22 mouse cellular contexts compared by ENCODE assay signal in the genomic region with DNA sequence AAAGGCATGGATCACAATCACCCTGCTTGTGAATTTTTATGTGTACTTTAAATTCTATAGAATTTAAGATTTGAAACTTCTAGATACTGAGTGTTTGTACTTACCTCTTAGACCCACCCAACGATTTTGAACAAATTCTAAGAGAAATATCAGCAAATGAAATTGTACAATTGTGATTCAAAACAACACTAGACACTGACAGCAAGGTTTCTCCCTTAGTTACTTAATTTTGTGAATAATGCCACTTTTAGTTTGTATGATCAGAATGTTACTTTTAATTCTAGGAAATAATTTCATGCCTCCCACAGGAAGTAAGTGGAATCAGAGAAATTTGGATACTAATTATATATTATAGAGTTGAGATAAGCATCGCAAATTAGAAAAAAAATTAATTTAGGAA. TPM values are rescaled to one million over a fixed set of nuclear protein-coding genes. Genes with fewer than 3 reads are reported as not detected.
DNase-seq lines count a peak whose midpoint lies in the region; ATAC-seq lines count a peak whose summit lies in the region.
"Had no signal": no experiment of that assay in that cellular context is flagged by ENCODE, and none has a peak within 500 bp of the region (broad histone marks: within the 10 kb centered on the region; RNA-seq: fewer than 3 reads in every experiment).

No protein-coding gene starts in this region.

- no peak overlapping the region for H3K4me2 ChIP-seq in hindbrain, embryonic 11.5 days (replicated peaks; ENCODE audit: low read depth, low read length)
- no peak overlapping the region for H3K4me2 ChIP-seq in hindbrain, embryonic 13.5 days
- no peak overlapping the region for H3K4me2 ChIP-seq in midbrain, embryonic 14.5 days (ENCODE audit: low read length)
- no peak overlapping the region for H3K4me2 ChIP-seq in midbrain, embryonic 13.5 days (replicated peaks)
- H3K4me2 ChIP-seq in limb, embryonic 15.5 days, result 0 out of 2 replicates have a peak overlapping the region, but pooled peaks have one; percentile 15
- H3K4me2 ChIP-seq: forebrain, embryonic 13.5 days; heart, embryonic 12.5 days; intestine, embryonic 15.5 days had no signal

- no peaks in the 10 kb centered on the region for H3K36me3 ChIP-seq in hindbrain, embryonic 11.5 days (ENCODE audit: control insufficient read depth, insufficient read depth, low read length)
- no peaks in the 10 kb centered on the region for H3K36me3 ChIP-seq in hindbrain, embryonic 13.5 days
- H3K36me3 ChIP-seq in midbrain, embryonic 14.5 days (ENCODE audit: control insufficient read depth, insufficient read depth, low read length), result no peaks in the 10 kb centered on the region
- no peaks in the 10 kb centered on the region for H3K36me3 ChIP-seq in midbrain, embryonic 13.5 days
- peaks cover 69% of the 10 kb centered on the region for H3K36me3 ChIP-seq in limb, embryonic 10.5 days
- H3K36me3 ChIP-seq in limb, embryonic 15.5 days, result no peaks in the 10 kb centered on the region
- H3K36me3 ChIP-seq: heart, embryonic 12.5 days; hindbrain, embryonic 10.5 days; intestine, embryonic 15.5 days had no signal

- 36% methylated on average over 2 of the region's 2 CpGs for WGBS in hindbrain, embryonic 11.5 days
- WGBS in hindbrain, embryonic 13.5 days, result 37% methylated on average over 2 of the region's 2 CpGs
- WGBS in midbrain, embryonic 14.5 days, result 32% methylated on average over 2 of the region's 2 CpGs
- WGBS in midbrain, embryonic 13.5 days, result 33% methylated on average over 2 of the region's 2 CpGs
- WGBS in limb, embryonic 10.5 days, result 37% methylated on average over 2 of the region's 2 CpGs
- 53% methylated on average over 2 of the region's 2 CpGs for WGBS in limb, embryonic 15.5 days

- H3K9ac ChIP-seq in hindbrain, embryonic 11.5 days (ENCODE audit: low read depth, low read length), result no peak overlapping the region
- H3K9ac ChIP-seq in hindbrain, embryonic 13.5 days, result no peak overlapping the region
- H3K9ac ChIP-seq in midbrain, embryonic 14.5 days (replicated peaks; ENCODE audit: low read length), result no peak overlapping the region
- H3K9ac ChIP-seq in midbrain, embryonic 13.5 days (replicated peaks), result no peak overlapping the region
- H3K9ac ChIP-seq in limb, embryonic 15.5 days, result no peak overlapping the region
- H3K9ac ChIP-seq: forebrain, embryonic 13.5 days; forebrain, postnatal 0 days; heart, embryonic 12.5 days; intestine, embryonic 15.5 days had no signal

- H3K9me3 ChIP-seq in hindbrain, embryonic 11.5 days (ENCODE audit: control insufficient read depth, low read length), result no peaks in the 10 kb centered on the region
- H3K9me3 ChIP-seq in hindbrain, embryonic 13.5 days, result no peaks in the 10 kb centered on the region
- no peaks in the 10 kb centered on the region for H3K9me3 ChIP-seq in midbrain, embryonic 14.5 days (ENCODE audit: control insufficient read depth, low read length)
- H3K9me3 ChIP-seq in midbrain, embryonic 13.5 days, result no peaks in the 10 kb centered on the region
- no peaks in the 10 kb centered on the region for H3K9me3 ChIP-seq in limb, embryonic 10.5 days (replicated peaks)
- H3K9me3 ChIP-seq in limb, embryonic 15.5 days, result no peaks in the 10 kb centered on the region
- H3K9me3 ChIP-seq: forebrain, embryonic 13.5 days; hindbrain, embryonic 10.5 days; intestine, embryonic 15.5 days had no signal

- no peak overlapping the region for H3K4me3 ChIP-seq in hindbrain, embryonic 11.5 days (ENCODE audit: low read depth, low read length)
- no peak overlapping the region for H3K4me3 ChIP-seq in hindbrain, embryonic 13.5 days
- H3K4me3 ChIP-seq in midbrain, embryonic 14.5 days (replicated peaks; ENCODE audit: low read depth, low read length), result no peak overlapping the region
- H3K4me3 ChIP-seq in midbrain, embryonic 13.5 days (replicated peaks), result no peak overlapping the region
- peak overlapping the region; percentile 88 for H3K4me3 ChIP-seq in limb, embryonic 10.5 days
- no peak overlapping the region for H3K4me3 ChIP-seq in limb, embryonic 15.5 days
- H3K4me3 ChIP-seq: forebrain, embryonic 13.5 days; heart, embryonic 12.5 days; hindbrain, embryonic 10.5 days; intestine, embryonic 15.5 days had no signal

- peak; percentile 19 for DNase-seq in hindbrain, embryonic 11.5 days (ENCODE audit: low spot score)
- peak; percentile 32 for DNase-seq in midbrain, embryonic 14.5 days
- no peak for DNase-seq in limb, embryonic 10.5 days (ENCODE audit: low spot score)
- DNase-seq in gastrocnemius, adult 18-20 months (ENCODE audit: low spot score), result no peak
- DNase-seq: adrenal gland, postnatal 25 days; cerebellum, adult 2 months; forebrain, postnatal 0 days; gastrocnemius, adult 2 months; gastrocnemius, postnatal 25 days had no signal

- no peak for ATAC-seq in hindbrain, embryonic 11.5 days (ENCODE audit: low FRiP score)
- no peak for ATAC-seq in hindbrain, embryonic 13.5 days (ENCODE audit: low FRiP score)
- no peak for ATAC-seq in midbrain, embryonic 14.5 days (ENCODE audit: low FRiP score, low TSS enrichment)
- ATAC-seq in midbrain, embryonic 13.5 days, result no peak
- ATAC-seq in limb, embryonic 15.5 days (ENCODE audit: insufficient number of reproducible peaks, low FRiP score, low TSS enrichment, low read depth), result no peak
- no peak for ATAC-seq in monocyte, adult 5-6 weeks (replicated peaks; ENCODE audit: insufficient number of reproducible peaks, low FRiP score, low TSS enrichment, poor library complexity, severe bottlenecking)
- ATAC-seq: activated CD4-positive, CD25-positive, alpha-beta regulatory T cell, adult 4 months; forebrain, embryonic 13.5 days; forebrain, postnatal 0 days; intestine, embryonic 15.5 days; Patski had no signal

- H3K27ac ChIP-seq in hindbrain, embryonic 11.5 days (ENCODE audit: low read depth, low read length), result no peak overlapping the region
- no peak overlapping the region for H3K27ac ChIP-seq in hindbrain, embryonic 13.5 days
- H3K27ac ChIP-seq in midbrain, embryonic 14.5 days (replicated peaks; ENCODE audit: low read depth, low read length), result no peak overlapping the region
- H3K27ac ChIP-seq in midbrain, embryonic 13.5 days, result no peak overlapping the region
- peak overlapping the region; percentile 99 for H3K27ac ChIP-seq in limb, embryonic 10.5 days
- no peak overlapping the region for H3K27ac ChIP-seq in limb, embryonic 15.5 days
- H3K27ac ChIP-seq: forebrain, embryonic 13.5 days; hindbrain, embryonic 10.5 days; intestine, embryonic 15.5 days had no signal

- peaks cover 79% of the 10 kb centered on the region for H3K27me3 ChIP-seq in hindbrain, embryonic 11.5 days (ENCODE audit: control insufficient read depth, insufficient read depth, low read length)
- peaks cover 96% of the 10 kb centered on the region for H3K27me3 ChIP-seq in hindbrain, embryonic 13.5 days
- peaks cover 96% of the 10 kb centered on the region for H3K27me3 ChIP-seq in midbrain, embryonic 14.5 days (ENCODE audit: control insufficient read depth, insufficient read depth, low read length)
- H3K27me3 ChIP-seq in midbrain, embryonic 13.5 days, result peaks cover 96% of the 10 kb centered on the region
- peaks cover 61% of the 10 kb centered on the region for H3K27me3 ChIP-seq in limb, embryonic 10.5 days (ENCODE audit: low read depth, poor library complexity, severe bottlenecking)
- peaks cover 5% of the 10 kb centered on the region; the same call in 1 of the 2 replicates for H3K27me3 ChIP-seq in limb, embryonic 15.5 days
- H3K27me3 ChIP-seq: CH12.LX had no signal

- no peaks in the 10 kb centered on the region for H3K4me1 ChIP-seq in hindbrain, embryonic 11.5 days (replicated peaks; ENCODE audit: control insufficient read depth, insufficient read depth, low read length)
- H3K4me1 ChIP-seq in hindbrain, embryonic 13.5 days (replicated peaks), result no peaks in the 10 kb centered on the region
- H3K4me1 ChIP-seq in midbrain, embryonic 14.5 days (ENCODE audit: control insufficient read depth, insufficient read depth, low read length), result no peaks in the 10 kb centered on the region
- no peaks in the 10 kb centered on the region for H3K4me1 ChIP-seq in midbrain, embryonic 13.5 days (replicated peaks)
- peaks cover 65% of the 10 kb centered on the region for H3K4me1 ChIP-seq in limb, embryonic 10.5 days
- peaks cover 49% of the 10 kb centered on the region for H3K4me1 ChIP-seq in limb, embryonic 15.5 days
- H3K4me1 ChIP-seq: forebrain, embryonic 13.5 days; intestine, embryonic 15.5 days had no signal

RNA-seq across cellular contexts. Expression of a gene that starts 20.2 kb away (rescaled TPM):
- polyA plus RNA-seq in hindbrain, embryonic 11.5 days (2014; fragmentation: Nextera tagmentation; extraction: Ambion mirVana), result 4.2 and 4.9 TPM in 2 replicates
- polyA plus RNA-seq in hindbrain, embryonic 13.5 days (2015; fragmentation: Nextera tagmentation; extraction: Ambion mirVana), result 0.57 and 1.1 TPM in 2 replicates
- 0.13 and 0.92 TPM in 2 replicates for polyA plus RNA-seq in midbrain, embryonic 14.5 days (2014; fragmentation: Nextera tagmentation; extraction: Ambion mirVana)
- polyA plus RNA-seq in midbrain, embryonic 13.5 days (2015; fragmentation: Nextera tagmentation; extraction: Ambion mirVana), result 0.35 and 0.39 TPM in 2 replicates
- polyA plus RNA-seq in limb, embryonic 10.5 days (2016; fragmentation: Nextera tagmentation; extraction: Ambion mirVana), result 25.8 and 41.2 TPM in 2 replicates
- 21.9 and 24.0 TPM in 2 replicates for polyA plus RNA-seq in limb, embryonic 15.5 days (2015; fragmentation: Nextera tagmentation; extraction: Ambion mirVana)
- 100 to 1,000 TPM; 125 to 144 TPM for total RNA-seq in gastrocnemius, adult 18-20 months (2021)
- 0.39 TPM in 1 of 3 replicates, not detected in the others for total RNA-seq in monocyte, adult 5-6 weeks (2017)
- total RNA-seq: common myeloid progenitor, adult 5-6 weeks; granulocyte monocyte progenitor cell, adult 5-6 weeks had no signal
- polyA plus RNA-seq: activated CD4-positive, CD25-positive, alpha-beta regulatory T cell, adult 4 months had no signal

Comparison
In these comparisons a context has a peak if more than half of its experiments do, and no peak if none do; other contexts are left out.
1. DNase-seq: peak in hindbrain, embryonic 11.5 days (single experiment) and midbrain, embryonic 14.5 days (single experiment); none in limb, embryonic 10.5 days (single experiment) and gastrocnemius, adult 18-20 months (single experiment).